Mouse (Mus musculus) left cerebral cortex, adult 8-10 months (tissue): ENCODE results near the gene Taar8a. TPM values are rescaled to one million over a fixed set of nuclear protein-coding genes. Genes with fewer than 3 reads are reported as not detected.
"Not testable (repeated sequence)": the region's sequence is repeated elsewhere in the genome, so short reads cannot be mapped to it uniquely, and the experiment has no call there.

Experiments used
- DNase-seq, 2 experiments: peaks; one replicate each; pipeline ENCODE4 v3.0.0; 2022; ENCODE audit warnings: low spot score in 2 of 2
- total RNA-seq, 4 experiments: library from RNA; stranded (reverse); gene quantifications; 2 replicates each; pipeline ENCODE4 v1.2.4; 2022

The Taar8a gene
- total RNA-seq, result not detected

DNA sequence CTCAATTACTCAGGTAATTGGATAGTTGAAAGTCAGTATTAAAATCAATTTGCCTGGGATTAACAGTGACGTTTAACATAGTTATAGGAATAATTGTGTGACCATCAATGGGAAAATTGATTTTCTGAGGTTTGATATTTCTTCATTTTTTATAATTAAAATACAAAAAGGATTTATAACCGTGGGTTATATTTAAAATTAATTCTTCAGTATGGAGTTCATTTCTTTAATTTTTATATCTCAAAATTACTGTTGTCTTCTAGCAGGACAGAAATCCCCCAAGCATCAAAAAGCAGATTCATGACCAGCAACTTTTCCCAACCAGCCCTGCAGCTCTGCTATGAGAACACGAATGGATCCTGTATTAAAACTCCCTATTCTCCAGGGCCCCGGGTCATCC, at the start of gene Taar8a:
Gene Taar8a (plus strand): TSS at position 301 of the 400 bp plus-strand sequence.
- not testable (repeated sequence) for DNase-seq

DNA sequence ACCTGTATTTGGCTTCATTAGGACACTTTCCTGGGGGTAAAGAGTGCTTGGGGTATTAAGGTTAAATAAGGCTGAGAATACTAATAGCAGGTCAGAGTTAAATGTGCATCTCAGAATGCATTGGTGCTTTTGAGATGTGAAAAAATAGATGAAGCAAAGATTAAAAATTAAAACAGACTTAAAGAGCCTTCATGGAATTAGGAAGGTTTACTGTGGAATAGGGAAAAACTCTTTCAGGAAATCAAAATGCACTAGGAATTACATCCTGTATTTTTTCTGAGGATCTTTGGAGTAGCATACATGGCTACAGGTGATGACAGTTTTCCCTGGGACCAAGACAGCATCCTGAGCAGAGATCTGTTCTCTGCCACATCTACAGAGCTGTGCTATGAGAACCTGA, 49.4 kb upstream of the Taar8a start, which contains the start of gene Taar7d:
Gene Taar7d (plus strand): TSS at position 301 of the 400 bp plus-strand sequence.
- no peak for DNase-seq

DNA sequence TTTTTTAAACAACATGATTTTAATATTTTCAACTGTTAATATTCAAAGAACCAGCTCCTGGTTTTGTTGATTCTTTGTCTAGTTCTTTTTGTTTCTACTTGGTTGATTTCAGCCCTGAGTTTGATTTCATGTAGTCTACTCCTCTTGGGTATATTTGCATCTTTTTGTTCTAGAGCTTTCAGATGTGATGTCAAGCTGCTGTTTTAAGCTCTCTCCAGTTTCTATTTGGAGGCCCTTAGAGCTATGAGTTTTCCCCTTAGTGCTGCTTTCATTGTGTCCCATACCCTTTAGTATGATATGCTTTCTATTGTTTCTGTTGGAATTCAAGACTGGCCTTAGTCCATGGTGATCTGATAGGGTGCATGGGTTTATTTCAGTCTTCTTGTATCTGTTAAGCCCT, 45.0 kb upstream of the Taar8a start:
- no peak for DNase-seq

DNA sequence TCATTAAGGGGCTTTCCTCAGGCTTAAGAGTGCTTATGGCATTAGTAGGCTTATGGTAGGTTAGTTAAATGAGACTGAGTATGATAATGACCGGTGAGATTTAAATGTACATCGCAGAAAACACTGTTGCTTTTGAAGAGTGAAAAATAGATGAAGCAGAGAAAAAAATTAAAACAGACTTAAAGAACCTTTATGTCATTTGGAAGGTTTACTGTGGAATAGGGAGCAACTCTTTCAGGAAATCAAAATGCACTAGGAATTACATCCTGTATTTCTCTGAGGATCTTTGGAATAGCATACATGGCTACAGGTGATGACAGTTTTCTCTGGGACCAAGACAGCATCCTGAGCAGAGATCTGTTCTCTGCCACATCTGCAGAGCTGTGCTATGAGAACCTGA, 39.0 kb upstream of the Taar8a start, which contains the start of gene Taar7e:
Gene Taar7e (plus strand): TSS at position 301 of the 400 bp plus-strand sequence.
- DNase-seq, result no peak

DNA sequence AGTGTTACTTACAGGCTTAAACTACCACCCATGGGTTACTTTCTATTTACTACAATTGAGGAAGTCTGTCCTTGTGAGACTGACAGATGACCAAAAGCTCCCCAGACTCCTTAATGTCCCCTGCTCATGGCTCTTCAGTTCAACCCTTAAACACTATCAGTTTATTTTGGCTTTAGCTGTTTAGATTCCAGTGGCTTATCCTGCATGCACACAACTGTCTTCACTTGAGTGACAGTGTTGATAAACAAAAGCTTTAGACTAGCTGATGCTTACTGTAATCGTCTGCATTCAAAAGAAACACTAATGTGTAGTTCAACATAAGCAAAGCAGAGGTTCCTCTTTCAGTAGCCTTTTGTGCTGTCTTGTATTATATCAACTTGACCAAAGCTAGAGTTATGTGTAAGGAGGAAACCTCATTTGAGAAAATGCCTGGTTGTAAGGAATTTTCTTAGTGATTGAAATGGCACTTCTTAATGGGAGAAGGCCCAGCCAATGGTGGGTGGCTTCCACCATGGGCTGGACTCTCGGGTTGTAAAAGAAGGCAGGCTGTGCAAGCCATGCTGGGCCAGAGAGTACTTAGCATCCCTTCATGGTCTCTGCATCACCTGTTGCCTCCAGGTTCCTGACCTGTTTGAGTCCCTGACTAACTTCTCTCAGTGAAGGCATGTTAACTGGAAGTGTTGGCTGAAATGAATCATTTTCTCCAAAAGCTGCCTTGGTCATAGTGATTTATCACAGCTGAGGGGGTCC, 36.0 kb upstream of the Taar8a start:
- DNase-seq, result no peak

DNA sequence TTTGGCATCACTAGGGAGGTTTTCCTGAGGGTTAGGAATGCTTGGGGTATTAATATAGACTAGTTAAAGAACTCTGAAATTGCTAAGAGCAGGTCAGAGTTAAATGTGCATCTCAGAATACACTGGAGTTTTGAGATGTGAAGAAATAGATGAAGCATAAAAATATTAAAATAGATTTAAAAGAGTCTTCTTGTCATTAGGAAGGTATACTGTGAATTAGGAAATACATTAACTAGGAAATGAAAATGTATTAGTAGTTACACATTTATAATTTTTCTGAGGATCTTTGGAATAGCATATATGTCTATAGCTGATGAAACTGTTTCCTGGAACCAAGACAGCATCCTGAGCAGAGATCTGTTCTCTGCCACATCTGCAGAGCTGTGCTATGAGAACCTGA, 27.1 kb upstream of the Taar8a start, which contains the start of gene Taar7f:
Gene Taar7f (plus strand): TSS at position 301 of the 400 bp plus-strand sequence.
- no peak for DNase-seq

DNA sequence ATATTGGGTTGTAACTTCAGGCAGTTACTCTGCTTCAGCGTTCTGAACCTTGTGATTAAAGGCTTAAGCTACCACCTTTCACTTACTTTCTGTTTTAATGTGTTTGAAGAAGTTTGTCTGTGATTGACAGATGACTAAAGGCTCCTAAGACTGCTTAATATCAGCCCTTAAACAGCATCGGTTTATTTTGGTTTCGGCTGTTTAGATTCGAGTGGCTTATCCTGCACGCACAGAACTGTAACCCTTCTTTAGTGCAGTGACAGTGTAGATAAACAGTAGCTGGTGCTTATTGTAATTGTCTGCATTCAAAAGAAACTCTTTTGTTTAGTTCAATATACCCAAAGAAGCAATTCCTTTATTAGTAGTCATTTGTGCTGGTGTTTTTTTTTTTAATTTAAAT, 24.3 kb upstream of the Taar8a start:
- no peak for DNase-seq

DNA sequence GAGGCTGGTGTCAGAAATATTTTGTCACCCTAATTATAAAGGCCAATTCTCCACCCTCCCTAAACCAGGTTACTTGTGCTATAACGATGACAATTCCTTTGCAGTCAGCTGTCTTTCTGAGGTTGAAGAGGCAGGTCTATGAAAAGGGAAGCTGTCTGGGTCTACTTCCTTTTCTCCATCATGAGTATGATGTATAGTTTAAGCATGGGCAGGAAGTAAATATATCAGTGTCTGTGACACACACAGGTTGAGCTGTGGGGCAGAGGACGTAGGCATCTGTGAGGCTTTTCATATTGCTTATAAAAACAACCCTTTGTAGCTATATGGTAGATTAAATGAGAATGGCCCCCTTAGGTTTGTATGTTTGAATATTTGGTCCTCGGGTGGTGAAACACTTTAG, 17.3 kb upstream of the Taar8a start:
- DNase-seq, result no peak

DNA sequence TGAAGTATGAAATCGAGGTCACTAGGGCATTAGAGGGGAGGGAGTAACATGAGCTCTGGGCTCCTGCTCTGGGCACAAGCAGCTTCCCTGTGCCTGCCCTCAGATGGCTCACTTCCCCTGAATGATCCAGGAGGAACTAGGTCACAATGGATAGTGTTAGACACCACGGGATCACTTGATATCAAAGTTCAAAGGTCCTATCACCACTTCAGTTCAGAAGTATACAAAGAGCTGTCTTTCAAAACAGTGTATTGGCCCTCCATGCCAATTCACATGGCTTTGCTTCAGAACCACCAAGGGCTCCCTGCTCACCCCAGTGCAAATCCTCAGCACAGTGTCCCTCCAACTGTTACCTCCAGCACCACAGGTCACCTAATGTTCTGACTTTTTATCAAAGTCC, 1.5 kb upstream of the Taar8a start:
- DNase-seq, result not testable (repeated sequence)

DNA sequence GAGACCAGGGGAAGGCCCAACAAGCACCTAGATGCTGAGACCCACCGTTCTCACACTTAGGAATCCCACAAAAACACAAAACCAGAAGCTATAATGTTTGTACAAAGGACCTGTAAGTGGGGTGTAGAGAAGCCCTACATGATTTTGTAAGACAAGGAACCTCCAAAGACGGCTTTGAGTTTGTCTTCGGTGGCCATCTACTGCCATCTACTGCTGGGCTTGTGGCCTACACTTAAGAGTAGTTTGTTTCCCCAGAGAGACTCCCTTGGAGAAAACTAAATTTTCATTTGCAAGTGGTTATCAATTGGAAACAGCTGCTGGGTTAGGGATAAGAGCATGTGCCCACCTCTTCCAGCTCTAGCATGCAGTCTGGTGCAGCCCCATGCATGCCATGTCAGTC, 3.9 kb downstream of the Taar8a start:
- DNase-seq, result peak in 1 of 2 experiments; percentile 6

DNA sequence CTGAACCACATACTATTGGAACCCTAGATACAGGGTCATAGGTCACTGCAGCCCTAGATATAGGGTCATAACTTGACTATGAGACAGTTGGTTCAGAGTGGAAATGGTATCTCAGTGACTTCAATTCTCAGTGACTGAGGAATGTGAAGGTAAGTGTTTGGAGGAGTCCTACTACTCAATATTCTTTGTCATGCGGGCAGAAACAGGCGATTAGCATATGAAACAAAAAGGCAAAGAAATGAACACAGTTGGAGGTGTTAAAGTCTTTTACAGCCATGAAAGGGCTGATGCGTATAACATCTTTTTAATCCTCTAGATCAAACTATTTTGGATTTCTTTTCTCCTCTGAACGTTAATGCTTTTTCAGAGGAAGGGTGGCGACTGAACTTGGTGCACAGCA, 9.6 kb downstream of the Taar8a start:
- DNase-seq, result no peak

DNA sequence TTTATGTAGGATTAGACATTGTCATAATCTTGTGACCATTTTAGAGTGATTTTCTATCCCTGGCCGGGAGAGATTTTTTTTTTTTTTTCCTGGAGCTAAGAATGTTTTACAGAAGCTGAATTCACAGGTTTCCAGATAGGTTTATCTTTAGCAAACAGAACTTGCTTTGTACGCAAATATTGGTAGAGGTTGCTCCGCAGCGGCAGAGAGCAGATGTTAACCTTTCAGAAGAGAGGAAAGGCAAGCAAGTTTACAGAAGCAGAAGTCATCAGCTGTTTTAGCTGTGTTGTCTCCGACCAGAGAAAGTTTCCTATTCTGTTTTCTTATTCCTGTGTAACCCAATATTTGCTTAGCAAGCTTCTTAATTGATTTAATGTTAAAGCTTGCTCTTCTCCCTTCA, 10.3 kb downstream of the Taar8a start:
- no peak for DNase-seq

DNA sequence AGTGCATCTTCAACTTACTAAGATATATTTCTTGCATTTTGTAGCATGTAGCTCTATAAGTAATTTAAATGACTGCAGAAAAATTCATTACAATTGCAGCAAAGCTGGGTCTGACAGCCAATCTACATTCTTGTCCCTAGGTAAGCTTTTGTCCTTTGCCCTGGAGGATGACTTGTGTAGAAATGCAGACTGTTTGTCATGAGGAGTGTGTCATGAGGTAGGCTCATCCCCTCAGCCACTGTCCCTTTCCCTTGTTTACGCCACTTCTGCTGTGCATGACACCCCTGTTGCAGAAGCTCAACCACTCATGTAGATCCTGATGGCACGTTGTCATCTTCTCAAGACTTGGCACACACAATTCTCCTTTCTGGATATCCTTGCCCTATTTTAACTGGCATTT, 10.9 kb downstream of the Taar8a start:
- DNase-seq, result no peak

DNA sequence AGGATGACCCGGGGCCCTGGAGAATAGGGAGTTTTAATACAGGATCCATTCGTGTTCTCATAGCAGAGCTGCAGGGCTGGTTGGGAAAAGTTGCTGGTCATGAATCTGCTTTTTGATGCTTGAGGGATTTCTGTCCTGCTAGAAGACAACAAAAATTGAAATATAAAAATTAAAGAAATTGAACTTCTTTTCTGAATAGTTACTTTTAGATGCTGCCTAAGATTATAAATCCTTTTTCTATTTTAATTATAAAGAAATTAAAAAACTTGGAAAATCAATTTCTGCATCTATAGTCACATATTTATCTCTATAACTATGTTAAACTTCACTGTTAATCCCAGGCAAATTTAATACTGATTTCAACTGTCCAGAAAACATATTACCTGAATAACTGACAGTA, 15.9 kb downstream of the Taar8a start, which contains the start of gene Taar8b:
Gene Taar8b (minus strand): TSS at position 101 of the 400 bp plus-strand sequence.
- DNase-seq, result no peak

DNA sequence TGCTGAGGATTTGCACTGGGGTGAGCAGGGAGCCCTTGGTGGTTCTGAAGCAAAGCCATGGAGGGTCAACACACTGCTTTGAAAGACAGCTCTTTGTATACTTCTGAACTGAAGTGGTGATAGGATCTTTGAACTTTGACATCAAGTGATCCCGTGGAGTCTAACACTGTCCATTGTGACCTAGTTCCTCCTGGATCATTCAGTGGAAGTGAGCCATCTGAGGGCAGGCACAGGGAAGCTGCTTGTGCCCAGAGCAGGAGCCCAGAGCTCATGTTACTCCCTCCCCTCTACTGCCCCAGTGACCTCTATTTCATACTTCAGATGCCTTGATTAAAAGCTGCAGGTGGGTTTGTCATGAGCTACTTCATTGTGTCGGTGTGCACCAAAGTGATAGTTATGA, 20.7 kb downstream of the Taar8a start:
- DNase-seq, result not testable (repeated sequence)

DNA sequence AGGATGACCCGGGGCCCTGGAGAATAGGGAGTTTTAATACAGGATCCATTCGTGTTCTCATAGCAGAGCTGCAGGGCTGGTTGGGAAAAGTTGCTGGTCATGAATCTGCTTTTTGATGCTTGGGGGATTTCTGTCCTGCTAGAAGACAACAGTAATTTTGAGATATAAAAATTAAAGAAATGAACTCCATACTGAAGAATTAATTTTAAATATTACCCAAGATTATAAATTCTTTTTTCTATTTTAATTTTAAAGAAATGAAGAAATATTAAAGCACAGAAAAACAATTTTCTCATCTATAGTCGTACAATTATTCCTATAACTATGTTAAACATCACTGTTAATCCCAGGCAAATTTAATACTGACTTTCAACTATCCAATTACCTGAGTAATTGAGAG, 25.5 kb downstream of the Taar8a start, which contains the start of gene Taar8c:
Gene Taar8c (minus strand): TSS at position 101 of the 400 bp plus-strand sequence.
- not testable (repeated sequence) for DNase-seq

DNA sequence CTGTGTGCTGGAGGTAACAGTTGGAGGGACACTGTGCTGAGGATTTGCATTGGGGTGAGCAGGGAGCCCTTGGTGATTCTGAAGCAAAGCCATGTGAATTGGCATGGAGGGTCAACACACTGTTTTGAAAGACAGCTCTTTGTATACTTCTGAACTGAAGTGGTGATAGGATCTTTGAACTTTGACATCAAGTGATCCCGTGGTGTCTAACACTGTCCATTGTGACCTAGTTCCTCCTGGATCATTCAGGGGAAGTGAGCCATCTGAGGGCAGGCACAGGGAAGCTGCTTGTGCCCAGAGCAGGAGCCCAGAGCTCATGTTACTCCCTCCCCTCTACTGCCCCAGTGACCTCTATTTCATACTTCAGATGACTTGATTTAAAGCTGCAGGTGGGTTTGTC, 27.0 kb downstream of the Taar8a start:
- DNase-seq, result not testable (repeated sequence)

DNA sequence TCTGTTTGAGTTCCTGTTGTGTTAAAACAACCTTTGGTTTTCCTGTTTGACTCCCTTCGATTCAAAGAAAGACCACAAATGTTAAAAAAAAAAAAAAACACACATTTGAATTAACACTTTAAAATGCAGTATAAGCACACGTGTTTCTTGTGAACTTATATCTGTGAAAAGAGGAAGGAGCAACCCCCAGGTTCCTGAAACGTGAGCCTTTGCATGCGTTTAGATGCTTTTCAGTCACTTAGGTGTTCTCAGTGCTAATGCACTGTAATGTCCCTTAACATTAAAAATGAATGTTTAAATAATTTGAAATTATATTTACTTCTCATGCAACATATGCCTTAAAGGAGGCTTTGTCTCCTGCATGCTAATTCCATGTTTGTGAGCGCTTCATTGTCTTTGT, 31.4 kb downstream of the Taar8a start:
- no peak for DNase-seq

DNA sequence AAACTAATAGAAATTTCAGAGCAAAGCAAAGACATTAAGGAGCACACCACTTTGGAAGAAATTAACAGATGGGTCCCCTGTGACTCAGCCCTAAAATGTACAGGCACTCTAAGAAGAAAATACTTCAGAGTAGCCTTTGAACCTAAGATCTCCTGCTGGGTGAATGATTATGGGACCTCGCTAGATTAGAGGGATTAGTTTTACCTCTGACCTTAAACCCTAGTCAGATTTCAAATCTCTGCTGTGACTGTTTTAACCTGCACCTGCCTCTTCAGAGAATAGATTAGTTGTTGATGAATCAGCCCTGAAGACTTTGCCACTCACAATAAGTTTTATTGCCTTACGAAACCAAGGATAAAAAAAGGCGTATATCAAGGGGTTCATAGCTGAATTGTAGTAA, 31.9 kb downstream of the Taar8a start:
- no peak for DNase-seq

DNA sequence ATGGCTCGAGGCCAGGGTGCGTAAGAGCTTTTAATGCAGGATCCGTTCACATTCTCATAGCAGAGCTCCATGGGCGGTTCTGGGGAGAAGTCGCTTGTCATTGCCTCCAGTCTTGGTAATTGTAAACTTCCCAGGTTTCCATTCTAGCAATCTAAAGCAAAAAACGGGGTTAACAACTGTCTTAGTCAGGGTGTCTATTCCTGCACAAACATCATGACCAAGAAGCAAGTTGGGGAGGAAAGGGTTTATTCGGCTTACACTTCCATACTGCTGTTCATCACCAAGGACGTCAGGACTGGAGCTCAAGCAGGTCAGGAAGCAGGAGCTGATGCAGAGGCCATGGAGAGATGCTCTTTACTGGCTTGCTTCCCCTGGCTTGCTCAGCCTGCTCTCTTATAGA, 33.1 kb downstream of the Taar8a start, which contains the start of gene Taar9:
Gene Taar9 (minus strand): TSS at position 101 of the 400 bp plus-strand sequence.
- not testable (repeated sequence) for DNase-seq

DNA sequence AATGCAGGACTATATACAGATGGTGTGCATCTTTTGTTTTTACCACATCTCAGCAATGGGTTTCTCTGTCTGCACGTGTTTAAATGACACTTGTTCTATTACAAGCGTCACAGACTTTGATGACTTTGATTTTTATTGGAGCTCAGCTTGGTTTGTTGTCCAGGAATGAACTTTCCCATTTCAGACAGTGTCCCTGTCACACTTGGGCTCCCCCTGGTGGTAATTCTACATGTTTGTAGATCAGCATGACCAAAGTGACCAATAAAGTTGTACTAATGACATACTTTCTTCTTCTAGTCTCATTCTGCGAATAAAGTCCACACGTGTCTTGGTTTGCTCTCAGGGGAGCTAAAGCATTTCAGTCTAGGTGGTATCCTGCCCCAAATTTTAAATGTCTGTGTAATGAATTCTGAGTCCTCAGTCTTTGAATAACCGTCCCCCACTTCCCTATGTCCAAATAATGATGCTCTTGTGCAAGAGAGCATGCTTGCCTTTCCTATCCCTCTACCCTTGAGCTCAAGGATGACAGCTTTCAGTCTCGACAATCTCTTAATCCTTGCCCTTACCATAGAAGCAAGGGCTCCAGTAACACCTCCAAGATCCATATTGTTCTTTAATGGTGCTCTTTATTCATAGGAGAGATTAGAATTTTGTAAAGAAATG, 34.9 kb downstream of the Taar8a start:
- no peak for DNase-seq
